Mouse (Mus musculus): ENCODE results near the gene Olfr678.
"Not testable (repeated sequence)": the region's sequence is repeated elsewhere in the genome, so short reads cannot be mapped to it uniquely, and the experiment has no call there.

The Olfr678 gene

GRCm38 (mm10) chr7:105064175-105064574, at the start of gene Olfr678:
Olfr678 (plus strand) TSS chr7:105064475.
- DNase-seq (ENCODE audit: inconsistent age in 2 of 2, low spot score in 1 of 2) = no peak

- no peak for DNase-seq (ENCODE audit: inconsistent age in 2 of 2, low spot score in 1 of 2)
Observed at GRCm38 (mm10) chr7:105022530-105022929, 41.7 kb upstream of the Olfr678 start.

- DNase-seq (ENCODE audit: inconsistent age in 2 of 2, low spot score in 1 of 2) = no peak
Observed at GRCm38 (mm10) chr7:105028360-105028759, 35.9 kb upstream of the Olfr678 start, which contains the start of gene Olfr675. Olfr675 (minus strand) TSS chr7:105028460.

- no peak for DNase-seq (ENCODE audit: inconsistent age in 2 of 2, low spot score in 1 of 2)
Observed at GRCm38 (mm10) chr7:105032398-105032797, 31.9 kb upstream of the Olfr678 start, which contains the start of gene Olfr676. Olfr676 (plus strand) TSS chr7:105032698.

- DNase-seq (ENCODE audit: inconsistent age in 2 of 2, low spot score in 1 of 2) = peak in 1 of 2 experiments; percentile 18
Observed at GRCm38 (mm10) chr7:105033836-105034235, 30.4 kb upstream of the Olfr678 start.

- no peak for DNase-seq (ENCODE audit: inconsistent age in 2 of 2, low spot score in 1 of 2)
Observed at GRCm38 (mm10) chr7:105058951-105059350, 5.3 kb upstream of the Olfr678 start.

- DNase-seq (ENCODE audit: inconsistent age in 2 of 2, low spot score in 1 of 2) = no peak
Observed at GRCm38 (mm10) chr7:105080905-105081304, 16.6 kb downstream of the Olfr678 start, which contains the start of gene Olfr679. Olfr679 (plus strand) TSS chr7:105081205.

GRCm38 (mm10) chr7:105092717-105093116, 28.4 kb downstream of the Olfr678 start, which contains the start of gene Olfr680-ps1:
Olfr680-ps1 (minus strand) TSS chr7:105092817.
- DNase-seq (ENCODE audit: inconsistent age in 2 of 2, low spot score in 1 of 2) = not testable (repeated sequence)

GRCm38 (mm10) chr7:105116536-105116935, 52.3 kb downstream of the Olfr678 start, which contains the start of gene Olfr681:
Olfr681 (plus strand) TSS chr7:105116836.
- no peak for DNase-seq (ENCODE audit: inconsistent age in 2 of 2, low spot score in 1 of 2)
